Mouse (Mus musculus) liver, adult 2 months (tissue): Measurements from ENCODE around the gene Gm17622.

ENCODE experiments used
- CTCF ChIP-seq: fragments of 200-500 bp; IDR thresholded peaks from 2 replicates; pipeline ENCODE4 v1.5.1; 2011; ENCODE audit warnings: low read depth, low read length, control low read depth
- POLR2A ChIP-seq: fragments of 200-500 bp; IDR thresholded peaks from 2 replicates; pipeline ENCODE4 v1.6.1; 2011; ENCODE audit warnings: low read length, control low read depth; ENCODE audit not compliant: insufficient read depth; ENCODE audit errors: extremely low read depth

- TF ChIP-seq CTCF (no peak), POLR2A (no peak)
Observed at GRCm38 (mm10) chr13:96499891-96500290, 9.4 kb downstream of the Gm17622 start.
